Mouse (Mus musculus) neural tube, embryonic 12.5 days (tissue): ENCODE measurements at regions not wholly inside any gene's neighbourhood (a gene's known extent, or its start where the extent isn't known, plus 50 kb on each side); places are given as distances from the start of the nearest gene placed in this dataset.
"Not testable (repeated sequence)": the region's sequence is repeated elsewhere in the genome, so short reads cannot be mapped to it uniquely, and the experiment has no call there.

Source experiments
- ATAC-seq: fragments of 200-750 bp; cut with Nextera tagmentation; 2 replicates; pipeline ENCODE4 v1.8.0; 2017; ENCODE audit warnings: low read depth, mild to moderate bottlenecking, moderate TSS enrichment, moderate library complexity; ENCODE audit not compliant: low FRiP score
- H3K27ac ChIP-seq: fragments of 300-500 bp; sonication (generic); 2 replicates; pipeline ENCODE4 v1.5.1; 2016
- H3K27me3 ChIP-seq: fragments of 300-500 bp; sonication (generic); replicated peaks from 2 replicates; pipeline ENCODE4 v1.6.1; 2016; ENCODE audit warnings: mild to moderate bottlenecking
- H3K36me3 ChIP-seq: fragments of 300-500 bp; sonication (generic); 2 replicates; pipeline ENCODE4 v1.6.1; 2016; ENCODE audit warnings: mild to moderate bottlenecking
- H3K4me1 ChIP-seq: fragments of 300-500 bp; sonication (generic); 2 replicates; pipeline ENCODE4 v1.6.1; 2016
- H3K4me2 ChIP-seq: fragments of 300-500 bp; sonication (generic); replicated peaks from 2 replicates; pipeline ENCODE4 v1.6.1; 2016; ENCODE audit warnings: mild to moderate bottlenecking
- H3K4me3 ChIP-seq: fragments of 300-500 bp; sonication (generic); 2 replicates; pipeline ENCODE4 v1.5.1; 2016
- H3K9ac ChIP-seq: fragments of 300-500 bp; sonication (generic); 2 replicates; pipeline ENCODE4 v1.6.1; 2016; ENCODE audit warnings: mild to moderate bottlenecking
- H3K9me3 ChIP-seq: fragments of 300-500 bp; sonication (generic); 2 replicates; pipeline ENCODE4 v1.6.1; 2016; ENCODE audit warnings: mild to moderate bottlenecking
- WGBS: fragments of 180-500 bp; shearing (Covaris S2); methylation state at CpG from one replicate; pipeline ENCODE4 v1.1.7; 2016; 5-methylcytosine and 5-hydroxymethylcytosine counted together

GRCm38 (mm10) chr8:60728339-60728738 lies 95.7 kb downstream of the Mfap3l start:
- H3K4me1 ChIP-seq = no peaks in the 10 kb centered on the region
- H3K9ac ChIP-seq = no peak overlapping the region
- no peak overlapping the region for H3K4me2 ChIP-seq
- no peak for ATAC-seq
- 89% methylated on average over 1 of the region's 1 CpGs for WGBS
- no peak overlapping the region for H3K4me3 ChIP-seq
- no peaks in the 10 kb centered on the region for H3K27me3 ChIP-seq
- no peak overlapping the region for H3K27ac ChIP-seq
- no peaks in the 10 kb centered on the region for H3K36me3 ChIP-seq
- no peaks in the 10 kb centered on the region for H3K9me3 ChIP-seq

- no peaks in the 10 kb centered on the region for H3K9me3 ChIP-seq
- 91% methylated on average over 2 of the region's 2 CpGs for WGBS
- H3K9ac ChIP-seq = no peak overlapping the region
- H3K27ac ChIP-seq = no peak overlapping the region
- H3K27me3 ChIP-seq = no peaks in the 10 kb centered on the region
- ATAC-seq = no peak
- no peak overlapping the region for H3K4me3 ChIP-seq
- no peaks in the 10 kb centered on the region for H3K36me3 ChIP-seq
- no peaks in the 10 kb centered on the region for H3K4me1 ChIP-seq
- H3K4me2 ChIP-seq = no peak overlapping the region
Measured at GRCm38 (mm10) chr8:60732545-60732944, 99.9 kb downstream of the Mfap3l start.

- Histone ChIP-seq H3K27ac (no peak overlapping the region), H3K36me3 (no peaks in the 10 kb centered on the region), H3K9ac (no peak overlapping the region), H3K4me1 (no peaks in the 10 kb centered on the region), H3K9me3 (no peaks in the 10 kb centered on the region), H3K4me2 (no peak overlapping the region), H3K27me3 (no peaks in the 10 kb centered on the region), H3K4me3 (no peak overlapping the region)
- ATAC-seq = no peak
- WGBS = 64% methylated on average over 3 of the region's 3 CpGs
Measured at GRCm38 (mm10) chr8:60735961-60736360, 103.3 kb downstream of the Mfap3l start.

- Histone ChIP-seq H3K27me3 (no peaks in the 10 kb centered on the region), H3K9me3 (no peaks in the 10 kb centered on the region), H3K36me3 (no peaks in the 10 kb centered on the region), H3K27ac (no peak overlapping the region), H3K9ac (no peak overlapping the region), H3K4me2 (no peak overlapping the region), H3K4me1 (no peaks in the 10 kb centered on the region), H3K4me3 (no peak overlapping the region)
- 70% methylated on average over 9 of the region's 9 CpGs for WGBS
- no peak for ATAC-seq
Measured at GRCm38 (mm10) chr8:60736401-60736800, 103.8 kb downstream of the Mfap3l start.

- no peak overlapping the region for H3K4me2 ChIP-seq
- no peaks in the 10 kb centered on the region for H3K27me3 ChIP-seq
- no peak overlapping the region for H3K4me3 ChIP-seq
- no peak overlapping the region for H3K27ac ChIP-seq
- H3K9ac ChIP-seq = no peak overlapping the region
- H3K36me3 ChIP-seq = no peaks in the 10 kb centered on the region
- no peaks in the 10 kb centered on the region for H3K9me3 ChIP-seq
- no peaks in the 10 kb centered on the region for H3K4me1 ChIP-seq
- no peak for ATAC-seq
- WGBS = 53% methylated on average over 2 of the region's 2 CpGs
Measured at GRCm38 (mm10) chr8:60736913-60737312, 104.3 kb downstream of the Mfap3l start.

- Histone ChIP-seq H3K27ac (no peak overlapping the region), H3K9me3 (no peaks in the 10 kb centered on the region), H3K4me3 (no peak overlapping the region), H3K27me3 (no peaks in the 10 kb centered on the region), H3K4me2 (no peak overlapping the region), H3K4me1 (no peaks in the 10 kb centered on the region), H3K36me3 (no peaks in the 10 kb centered on the region), H3K9ac (no peak overlapping the region)
- 93% methylated on average over 1 of the region's 1 CpGs for WGBS
- no peak for ATAC-seq
Measured at GRCm38 (mm10) chr8:60737616-60738015, 105.0 kb downstream of the Mfap3l start.

GRCm38 (mm10) chr8:60745877-60746276 lies 113.2 kb downstream of the Mfap3l start:
- Histone ChIP-seq H3K27ac (no peak overlapping the region), H3K9ac (no peak overlapping the region), H3K4me2 (no peak overlapping the region), H3K27me3 (no peaks in the 10 kb centered on the region), H3K36me3 (no peaks in the 10 kb centered on the region), H3K4me3 (no peak overlapping the region), H3K4me1 (no peaks in the 10 kb centered on the region), H3K9me3 (no peaks in the 10 kb centered on the region)
- ATAC-seq = no peak
- 94% methylated on average over 2 of the region's 2 CpGs for WGBS

GRCm38 (mm10) chr8:60746486-60746885 lies 113.9 kb downstream of the Mfap3l start:
- no peak overlapping the region for H3K9ac ChIP-seq
- H3K9me3 ChIP-seq = no peaks in the 10 kb centered on the region
- WGBS = 81% methylated on average over 3 of the region's 3 CpGs
- H3K27ac ChIP-seq = no peak overlapping the region
- no peak for ATAC-seq
- H3K27me3 ChIP-seq = no peaks in the 10 kb centered on the region
- no peak overlapping the region for H3K4me3 ChIP-seq
- no peak overlapping the region for H3K4me2 ChIP-seq
- H3K4me1 ChIP-seq = no peaks in the 10 kb centered on the region
- H3K36me3 ChIP-seq = no peaks in the 10 kb centered on the region

- Histone ChIP-seq H3K27ac (no peak overlapping the region), H3K4me2 (no peak overlapping the region), H3K27me3 (no peaks in the 10 kb centered on the region), H3K9ac (no peak overlapping the region), H3K4me3 (no peak overlapping the region), H3K9me3 (no peaks in the 10 kb centered on the region), H3K4me1 (no peaks in the 10 kb centered on the region), H3K36me3 (no peaks in the 10 kb centered on the region)
- 91% methylated on average over 18 of the region's 18 CpGs for WGBS
- no peak for ATAC-seq
Measured at GRCm38 (mm10) chr8:60755704-60756415, 123.2 kb downstream of the Mfap3l start.

GRCm38 (mm10) chr8:60763959-60764358 lies 126.3 kb upstream of the Hpf1 start:
- H3K4me1 ChIP-seq = no peaks in the 10 kb centered on the region
- 93% methylated on average over 7 of the region's 7 CpGs for WGBS

GRCm38 (mm10) chr8:60773350-60773749 lies 116.9 kb upstream of the Hpf1 start:
- Histone ChIP-seq H3K4me1 (no peaks in the 10 kb centered on the region), H3K4me2 (no peak overlapping the region), H3K9ac (no peak overlapping the region), H3K27me3 (no peaks in the 10 kb centered on the region), H3K36me3 (no peaks in the 10 kb centered on the region), H3K9me3 (no peaks in the 10 kb centered on the region), H3K4me3 (no peak overlapping the region), H3K27ac (no peak overlapping the region)
- ATAC-seq = no peak
- WGBS = 77% methylated on average over 4 of the region's 4 CpGs

More at GRCm38 (mm10) chr8:60763959-60764358, 126.3 kb upstream of the Hpf1 start:
- no peak overlapping the region for H3K4me3 ChIP-seq
- H3K9me3 ChIP-seq = no peaks in the 10 kb centered on the region
- H3K9ac ChIP-seq = no peak overlapping the region
- no peaks in the 10 kb centered on the region for H3K27me3 ChIP-seq
- no peaks in the 10 kb centered on the region for H3K36me3 ChIP-seq
- no peak overlapping the region for H3K27ac ChIP-seq
- no peak for ATAC-seq
- H3K4me2 ChIP-seq = no peak overlapping the region

- not testable (repeated sequence) for H3K27me3 ChIP-seq, H3K27ac ChIP-seq, H3K9ac ChIP-seq, H3K4me1 ChIP-seq, H3K4me3 ChIP-seq, H3K4me2 ChIP-seq, ATAC-seq, H3K9me3 ChIP-seq, H3K36me3 ChIP-seq
- WGBS = 61% methylated on average over 2 of the region's 2 CpGs
Measured at GRCm38 (mm10) chr8:60776251-60776650, 114.0 kb upstream of the Hpf1 start.

- WGBS = 91% methylated on average over 2 of the region's 2 CpGs
- ATAC-seq = no peak
Measured at GRCm38 (mm10) chr8:60785049-60785448, 105.2 kb upstream of the Hpf1 start.

More at GRCm38 (mm10) chr8:60785049-60785448, 105.2 kb upstream of the Hpf1 start:
- Histone ChIP-seq H3K36me3 (no peaks in the 10 kb centered on the region), H3K27ac (no peak overlapping the region), H3K4me3 (no peak overlapping the region), H3K9me3 (no peaks in the 10 kb centered on the region), H3K4me1 (no peaks in the 10 kb centered on the region), H3K9ac (no peak overlapping the region), H3K4me2 (no peak overlapping the region), H3K27me3 (no peaks in the 10 kb centered on the region)
